Mouse (Mus musculus) erythroblast, embryonic 14.5 days (primary cell): ENCODE measurements around the gene Gjb3. TPM values are rescaled to one million over a fixed set of nuclear protein-coding genes. Genes with fewer than 3 reads are reported as not detected.

Source experiments
- H3K27me3 ChIP-seq: 2 replicates; pipeline ENCODE4 v1.6.1; 2012; ENCODE audit warnings: inconsistent platforms; ENCODE audit not compliant: control insufficient read depth
- H3K36me3 ChIP-seq: 2 replicates; pipeline ENCODE4 v1.6.1; 2012; ENCODE audit warnings: mild to moderate bottlenecking, inconsistent platforms; ENCODE audit not compliant: control insufficient read depth
- H3K4me1 ChIP-seq: 2 replicates; pipeline ENCODE4 v1.6.1; 2012; ENCODE audit warnings: inconsistent platforms; ENCODE audit not compliant: control insufficient read depth
- H3K4me3 ChIP-seq: replicated peaks from 2 replicates; pipeline ENCODE3; 2012; ENCODE audit warnings: moderate library complexity, mild to moderate bottlenecking, inconsistent platforms
- H3K9me3 ChIP-seq: 2 replicates; pipeline ENCODE4 v1.6.1; 2012; ENCODE audit warnings: low read length, inconsistent platforms, mixed read lengths; ENCODE audit not compliant: control insufficient read depth
- GATA1 ChIP-seq: IDR thresholded peaks from 2 replicates; pipeline ENCODE4 v1.6.1; 2012; ENCODE audit warnings: low read length, inconsistent platforms, mixed read lengths
- TAL1 ChIP-seq: IDR thresholded peaks from 3 replicates; pipeline ENCODE4 v1.6.1; 2012; ENCODE audit warnings: low read length, inconsistent platforms, mixed read lengths
- polyA plus RNA-seq: library from polyadenylated mRNA; stranded (reverse); fragments of >175 nt; gene quantifications from 2 replicates; pipeline ENCODE4 v1.2.3, GENCODE M21; 2012

The Gjb3 gene
- not detected in 2 replicates for polyA plus RNA-seq

- no peak within 1 kb of the TSS for H3K4me3 ChIP-seq
- peaks cover 3% of the 10 kb centered on the region; the same call in 1 of the 2 replicates for H3K4me1 ChIP-seq
- no peaks in the 10 kb centered on the region for H3K36me3 ChIP-seq
- peaks cover 42% of the 10 kb centered on the region for H3K27me3 ChIP-seq
- no peak for TF ChIP-seq GATA1
- TF ChIP-seq TAL1, result no peak
- H3K9me3 ChIP-seq, result no peaks in the 10 kb centered on the region
Measured at GRCm38 (mm10) chr4:127330181-127331100, at the start of gene Gjb3. Gene Gjb3, minus strand, starts transcription at chr4:127330844.

- no peaks in the 10 kb centered on the region for H3K4me1 ChIP-seq
- TF ChIP-seq TAL1 (no peak), GATA1 (no peak)
- no peaks in the 10 kb centered on the region for H3K36me3 ChIP-seq
- no peaks in the 10 kb centered on the region for H3K9me3 ChIP-seq
- H3K27me3 ChIP-seq, result no peaks in the 10 kb centered on the region
- H3K4me3 ChIP-seq, result no peak overlapping the region
Measured at GRCm38 (mm10) chr4:127377344-127377743, 46.7 kb upstream of the Gjb3 start.

GRCm38 (mm10) chr4:127375541-127376177, 45.0 kb upstream of the Gjb3 start:
- no peaks in the 10 kb centered on the region for H3K4me1 ChIP-seq
- no peaks in the 10 kb centered on the region for H3K36me3 ChIP-seq
- H3K4me3 ChIP-seq, result no peak overlapping the region
- H3K9me3 ChIP-seq, result no peaks in the 10 kb centered on the region
- no peaks in the 10 kb centered on the region for H3K27me3 ChIP-seq
- no peak for TF ChIP-seq GATA1
- TF ChIP-seq TAL1, result no peak

GRCm38 (mm10) chr4:127374645-127375044, 44.0 kb upstream of the Gjb3 start:
- Histone ChIP-seq H3K27me3 (no peaks in the 10 kb centered on the region), H3K4me1 (no peaks in the 10 kb centered on the region), H3K9me3 (no peaks in the 10 kb centered on the region), H3K36me3 (no peaks in the 10 kb centered on the region), H3K4me3 (no peak overlapping the region)
- TF ChIP-seq TAL1 (no peak), GATA1 (no peak)

- no peaks in the 10 kb centered on the region for H3K36me3 ChIP-seq
- no peak for TF ChIP-seq TAL1
- no peak for TF ChIP-seq GATA1
- no peaks in the 10 kb centered on the region for H3K9me3 ChIP-seq
- H3K4me3 ChIP-seq, result no peak overlapping the region
- no peaks in the 10 kb centered on the region for H3K4me1 ChIP-seq
- no peaks in the 10 kb centered on the region for H3K27me3 ChIP-seq
Measured at GRCm38 (mm10) chr4:127373491-127373890, 42.8 kb upstream of the Gjb3 start.

GRCm38 (mm10) chr4:127371546-127371945, 40.9 kb upstream of the Gjb3 start:
- H3K4me1 ChIP-seq, result no peaks in the 10 kb centered on the region
- H3K9me3 ChIP-seq, result no peaks in the 10 kb centered on the region

GRCm38 (mm10) chr4:127370447-127370846, 39.8 kb upstream of the Gjb3 start:
- no peaks in the 10 kb centered on the region for H3K9me3 ChIP-seq
- TF ChIP-seq GATA1 (no peak), TAL1 (no peak)

More at GRCm38 (mm10) chr4:127371546-127371945, 40.9 kb upstream of the Gjb3 start:
- Histone ChIP-seq H3K4me3 (no peak overlapping the region), H3K27me3 (no peaks in the 10 kb centered on the region), H3K36me3 (no peaks in the 10 kb centered on the region)
- TF ChIP-seq TAL1 (no peak), GATA1 (no peak)

GRCm38 (mm10) chr4:127368379-127368973, 37.8 kb upstream of the Gjb3 start:
- Histone ChIP-seq H3K27me3 (no peaks in the 10 kb centered on the region), H3K36me3 (no peaks in the 10 kb centered on the region), H3K4me3 (no peak overlapping the region), H3K4me1 (no peaks in the 10 kb centered on the region), H3K9me3 (no peaks in the 10 kb centered on the region)
- TF ChIP-seq GATA1 (no peak), TAL1 (no peak)

More at GRCm38 (mm10) chr4:127370447-127370846, 39.8 kb upstream of the Gjb3 start:
- H3K27me3 ChIP-seq, result no peaks in the 10 kb centered on the region
- H3K36me3 ChIP-seq, result no peaks in the 10 kb centered on the region
- H3K4me3 ChIP-seq, result no peak overlapping the region
- H3K4me1 ChIP-seq, result no peaks in the 10 kb centered on the region

GRCm38 (mm10) chr4:127365834-127366233, 35.2 kb upstream of the Gjb3 start:
- Histone ChIP-seq H3K9me3 (no peaks in the 10 kb centered on the region), H3K4me3 (no peak overlapping the region)
- TF ChIP-seq TAL1 (no peak), GATA1 (no peak)

More at GRCm38 (mm10) chr4:127365834-127366233, 35.2 kb upstream of the Gjb3 start:
- no peaks in the 10 kb centered on the region for H3K4me1 ChIP-seq
- no peaks in the 10 kb centered on the region for H3K27me3 ChIP-seq
- H3K36me3 ChIP-seq, result no peaks in the 10 kb centered on the region
